Mouse (Mus musculus) c-Kit-negative CD71-positive TER-119-positive erythroid progenitor cells, embryonic 14.5 days (primary cell): ENCODE data around the gene Zfp65.
"Not testable (repeated sequence)": the region's sequence is repeated elsewhere in the genome, so short reads cannot be mapped to it uniquely, and the experiment has no call there.

Experiments used
- DNase-seq: peaks from one replicate; pipeline ENCODE4 v3.0.0-alpha.2; 2013; ENCODE audit warnings: low read depth, low spot score

Zfp65 gene

GRCm38 (mm10) chr13:67728641-67729318 is at the start of gene Zfp65:
Gene Zfp65 (minus strand): TSS chr13:67729173.
- no peak for DNase-seq

- DNase-seq, result no peak
Measured at GRCm38 (mm10) chr13:67763031-67763768, 34.2 kb upstream of the Zfp65 start.

DNA sequence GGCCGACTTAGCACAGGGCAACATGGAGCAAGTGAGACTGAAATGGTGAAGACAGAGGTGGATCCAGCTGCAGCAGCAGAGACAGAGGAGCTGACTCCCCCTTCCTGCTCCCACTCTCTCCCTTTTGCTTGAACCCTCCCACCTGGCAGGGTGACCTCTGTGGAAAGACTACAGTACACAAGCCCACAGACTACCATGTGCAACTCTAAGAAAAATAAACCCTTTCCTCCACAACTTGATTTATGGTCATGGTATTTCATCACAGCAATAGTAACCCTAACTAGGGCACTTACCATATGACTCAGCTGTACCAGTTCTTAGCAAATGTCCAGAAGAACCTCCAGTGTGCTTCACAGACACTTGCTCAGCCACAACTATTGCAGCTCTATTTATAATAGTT is 31.0 kb upstream of the Zfp65 start:
- DNase-seq, result no peak

GRCm38 (mm10) chr13:67755761-67756160 is 26.8 kb upstream of the Zfp65 start:
- DNase-seq, result no peak

GRCm38 (mm10) chr13:67754333-67755306 is 25.6 kb upstream of the Zfp65 start, which contains the start of gene Zfp85:
Gene Zfp85 (minus strand): TSS chr13:67755228.
- DNase-seq, result no peak

DNA sequence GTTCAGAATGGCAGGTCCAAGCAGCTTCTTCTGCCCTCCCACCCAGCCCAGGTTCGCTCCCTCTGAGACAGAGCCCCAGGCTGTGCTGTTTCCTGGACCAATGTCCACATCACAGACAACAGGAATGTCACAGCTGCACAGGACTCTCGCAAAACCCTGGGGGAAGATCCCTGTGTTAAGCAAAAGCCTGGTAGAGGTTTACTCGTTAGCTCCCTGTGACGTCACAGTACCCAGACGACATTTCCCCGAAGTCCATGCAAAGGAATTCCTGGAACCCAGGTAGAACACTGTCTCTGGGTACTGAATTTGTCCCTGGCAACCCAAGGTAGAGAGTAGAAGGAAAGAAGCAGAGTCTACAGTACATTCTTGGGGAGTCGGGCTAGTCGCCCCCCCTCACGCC is 14.9 kb upstream of the Zfp65 start:
- no peak for DNase-seq

DNA sequence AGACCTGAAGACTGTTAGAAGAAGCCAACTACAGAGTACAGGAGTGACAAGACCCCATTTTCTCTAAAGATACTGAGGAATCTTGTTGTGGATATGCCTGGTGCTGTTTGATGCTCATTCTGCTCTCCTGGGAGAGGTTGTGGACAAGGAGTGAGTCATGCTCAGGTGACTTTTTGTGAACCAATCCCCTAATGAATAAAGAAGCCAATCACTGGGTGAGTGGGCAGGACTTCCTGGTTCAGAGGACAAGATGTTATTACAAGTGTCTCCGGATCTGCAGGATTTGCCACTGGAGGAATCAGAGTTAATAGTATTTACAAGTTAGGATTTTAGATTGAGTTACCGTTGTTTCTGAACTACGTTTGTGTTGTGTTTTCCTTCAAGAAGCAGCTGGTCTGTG is 14.0 kb upstream of the Zfp65 start:
- no peak for DNase-seq

GRCm38 (mm10) chr13:67734391-67734790 is 5.4 kb upstream of the Zfp65 start:
- not testable (repeated sequence) for DNase-seq

DNA sequence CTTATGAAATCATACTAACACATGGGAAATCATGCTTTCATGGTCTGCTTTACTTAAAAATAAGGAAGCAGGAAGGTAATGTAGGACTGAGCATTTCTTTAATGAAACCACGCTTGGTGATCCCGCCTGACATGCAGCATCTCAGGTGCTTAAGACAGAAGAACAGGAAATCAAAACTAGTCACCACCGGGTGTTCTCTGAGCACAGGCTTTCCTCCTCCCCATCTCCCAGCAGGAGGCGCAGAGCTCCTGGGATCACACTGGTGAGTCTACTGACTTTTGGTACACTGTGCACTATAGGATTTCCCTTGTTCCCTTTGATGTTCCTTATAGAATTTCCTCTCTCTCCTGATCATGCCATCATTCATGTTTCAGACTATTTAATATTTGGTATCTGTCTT is 468 bp upstream of the Zfp65 start:
- DNase-seq, result not testable (repeated sequence)

DNA sequence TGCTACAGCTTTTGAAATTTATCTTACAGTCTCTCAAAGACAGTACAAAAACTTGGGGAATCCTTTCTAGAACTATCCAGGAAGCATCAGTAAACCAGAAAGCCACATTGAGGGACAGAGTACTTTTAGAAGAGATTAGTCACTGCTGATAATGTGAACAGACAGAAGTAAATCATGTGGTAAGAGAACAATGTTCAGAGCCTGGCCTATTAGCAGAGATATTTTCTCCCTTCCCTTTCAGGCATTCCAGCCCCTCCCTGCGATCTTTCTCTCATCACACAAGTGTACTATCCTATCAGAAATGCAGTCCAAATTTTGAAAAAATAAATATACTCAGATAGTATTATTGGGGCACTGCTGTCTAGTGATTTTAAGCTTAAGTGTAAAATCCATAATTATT is 867 bp downstream of the Zfp65 start:
- DNase-seq, result no peak

DNA sequence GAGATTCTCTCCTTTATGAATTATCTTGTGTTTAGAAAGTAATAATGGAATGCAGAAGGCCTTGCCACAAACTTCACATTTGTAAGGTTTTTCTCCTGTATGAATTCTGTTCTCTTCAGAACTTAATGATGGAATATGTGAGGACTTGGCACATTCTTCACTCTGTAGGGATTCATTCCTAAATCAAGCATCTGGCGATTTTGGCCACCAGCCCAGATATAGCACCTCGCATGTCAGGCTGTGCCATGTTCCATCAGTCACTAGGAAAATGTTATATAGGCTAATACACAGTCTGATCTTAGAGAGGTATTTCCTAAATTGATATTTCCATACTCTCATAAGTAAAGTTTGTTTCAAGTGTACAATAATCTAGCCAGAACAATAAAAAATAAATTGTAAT is 3.6 kb downstream of the Zfp65 start:
- DNase-seq, result not testable (repeated sequence)

DNA sequence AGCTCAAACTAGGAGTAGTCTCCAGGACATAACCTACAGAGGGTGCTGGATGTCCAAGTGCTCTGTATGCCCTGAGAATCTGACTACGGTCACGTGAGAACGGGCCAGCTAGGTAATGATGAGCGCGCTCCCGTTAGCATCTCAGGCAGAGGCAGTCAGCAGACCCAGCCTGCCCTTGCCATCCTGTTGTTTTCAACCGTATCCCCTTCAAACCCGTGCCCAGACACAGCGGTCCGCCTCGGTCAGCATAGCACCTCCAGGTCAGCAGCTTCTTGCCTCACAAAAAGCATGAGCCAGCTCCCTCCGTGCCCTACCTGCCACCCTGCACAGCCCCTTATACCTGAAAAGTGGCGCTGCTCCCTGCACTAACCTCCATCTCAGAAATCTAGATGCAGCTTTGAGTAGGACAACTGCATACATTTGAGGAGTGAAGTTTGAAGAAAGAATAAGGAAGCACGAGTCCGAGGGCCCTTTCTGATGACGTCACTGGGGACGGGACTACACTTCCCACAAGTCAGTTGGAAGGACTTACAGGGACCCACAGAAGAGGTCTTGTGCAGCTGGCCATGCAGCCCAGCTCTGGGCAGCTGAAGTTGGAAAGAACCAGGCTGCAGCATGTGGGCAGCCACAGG is 5.0 kb downstream of the Zfp65 start:
- DNase-seq, result peak; percentile 52

- no peak for DNase-seq
Measured at GRCm38 (mm10) chr13:67686971-67687370, 42.0 kb downstream of the Zfp65 start, which contains the start of gene Zfp738. Gene Zfp738 (minus strand): TSS chr13:67687071.

DNA sequence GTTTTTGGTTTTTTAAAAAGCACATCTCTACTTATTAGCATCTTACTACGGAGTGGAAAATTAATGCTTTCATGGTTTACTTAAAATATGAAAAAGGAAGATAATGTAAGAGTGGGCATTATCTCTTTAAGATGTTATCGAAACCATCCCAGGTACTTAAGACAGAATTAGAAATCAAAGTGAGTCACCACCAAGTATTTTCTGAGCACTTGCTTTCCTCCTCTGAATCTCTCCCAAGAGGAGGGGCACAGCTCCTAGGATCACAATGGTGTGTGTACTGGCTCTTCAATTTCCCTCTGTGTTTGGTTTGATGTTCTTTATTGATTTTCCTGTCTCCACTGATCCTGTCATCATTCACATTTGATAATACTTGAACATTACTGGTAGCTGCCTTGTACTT is 45.1 kb downstream of the Zfp65 start:
- not testable (repeated sequence) for DNase-seq

GRCm38 (mm10) chr13:67682959-67683735 is 45.8 kb downstream of the Zfp65 start:
- DNase-seq, result peak; percentile 28

GRCm38 (mm10) chr13:67674902-67675301 is 54.1 kb downstream of the Zfp65 start:
- DNase-seq, result no peak
